Mouse (Mus musculus) erythroblast, embryonic 14.5 days (primary cell): ENCODE measurements around the gene Olfr1463.

Experiments
- GATA1 ChIP-seq: IDR thresholded peaks from 2 replicates; pipeline ENCODE4 v1.6.1; 2012; ENCODE audit warnings: low read length, inconsistent platforms, mixed read lengths
- TAL1 ChIP-seq: IDR thresholded peaks from 3 replicates; pipeline ENCODE4 v1.6.1; 2012; ENCODE audit warnings: low read length, inconsistent platforms, mixed read lengths

- TF ChIP-seq GATA1 (no peak), TAL1 (no peak)
Observed at GRCm38 (mm10) chr19:13221666-13222065, 9.5 kb upstream of the Olfr1463 start.
